Mouse (Mus musculus): ENCODE data around the gene Tmem45a2.

- TF ChIP-seq CTCF (conservative IDR thresholded peaks at IDR 0.05; ENCODE audit: insufficient read depth, insufficient read length, low read depth, low read length) (no peak), POLR2A (IDR thresholded peaks at IDR 0.05; ENCODE audit: low read depth, low read length) (no peak)
These were observed 14.2 kb downstream of the Tmem45a2 start for GRCm38 (mm10) chr16:57056995-57057394.

Data from kidney, adult 2 months (tissue).